Mouse (Mus musculus) cerebellum, adult 2 months (tissue): Measurements from ENCODE around the gene Gng2. TPM values are rescaled to one million over a fixed set of nuclear protein-coding genes. Genes with fewer than 3 reads are reported as not detected.
"Not testable (repeated sequence)": the region's sequence is repeated elsewhere in the genome, so short reads cannot be mapped to it uniquely, and the experiment has no call there.

ENCODE experiments used
- DNase-seq, 2 experiments: peaks; one replicate each; pipeline ENCODE4 v3.0.0; 2021
- H3K27ac ChIP-seq: fragments of 200-500 bp; 2 replicates; pipeline ENCODE4 v1.5.1; 2012; ENCODE audit warnings: low read length, control low read depth, inconsistent platforms; ENCODE audit not compliant: insufficient read depth
- H3K27me3 ChIP-seq: fragments of 200-500 bp; 2 replicates; pipeline ENCODE4 v1.6.1; 2012; ENCODE audit warnings: inconsistent platforms, mild to moderate bottlenecking, low read length, moderate library complexity; ENCODE audit not compliant: control insufficient read depth, insufficient read depth
- H3K4me1 ChIP-seq: fragments of 200-500 bp; 2 replicates; pipeline ENCODE4 v1.6.1; 2011; ENCODE audit warnings: low read length; ENCODE audit not compliant: control insufficient read depth, insufficient read depth
- H3K4me3 ChIP-seq: fragments of 200-500 bp; replicated peaks from 2 replicates; pipeline ENCODE3; 2011; ENCODE audit warnings: mild to moderate bottlenecking, low read depth, low read length, control low read depth; ENCODE audit not compliant: insufficient read depth
- CTCF ChIP-seq: fragments of 200-500 bp; IDR thresholded peaks from 2 replicates; pipeline ENCODE4 v1.5.1; 2011; ENCODE audit warnings: low read depth, mild to moderate bottlenecking, control low read depth, low read length, moderate library complexity, borderline replicate concordance; ENCODE audit not compliant: insufficient read depth
- POLR2A ChIP-seq: fragments of 200-500 bp; IDR thresholded peaks from 2 replicates; pipeline ENCODE4 v1.6.1; 2011; ENCODE audit warnings: low read length, control low read depth, borderline replicate concordance; ENCODE audit not compliant: insufficient read depth
- WGBS: fragments of 180-500 bp; shearing (Covaris S2); methylation state at CpG from one replicate; pipeline ENCODE4 v1.1.7; 2018; 5-methylcytosine and 5-hydroxymethylcytosine counted together
- polyA plus RNA-seq: library from polyadenylated mRNA; depleted of rRNA; stranded (reverse); fragments of >200 nt; gene quantifications from 2 replicates; pipeline ENCODE4 v1.2.3, GENCODE M21; 2012

Gng2 gene
- polyA plus RNA-seq, 1 experiment, result 62.7 TPM

DNA sequence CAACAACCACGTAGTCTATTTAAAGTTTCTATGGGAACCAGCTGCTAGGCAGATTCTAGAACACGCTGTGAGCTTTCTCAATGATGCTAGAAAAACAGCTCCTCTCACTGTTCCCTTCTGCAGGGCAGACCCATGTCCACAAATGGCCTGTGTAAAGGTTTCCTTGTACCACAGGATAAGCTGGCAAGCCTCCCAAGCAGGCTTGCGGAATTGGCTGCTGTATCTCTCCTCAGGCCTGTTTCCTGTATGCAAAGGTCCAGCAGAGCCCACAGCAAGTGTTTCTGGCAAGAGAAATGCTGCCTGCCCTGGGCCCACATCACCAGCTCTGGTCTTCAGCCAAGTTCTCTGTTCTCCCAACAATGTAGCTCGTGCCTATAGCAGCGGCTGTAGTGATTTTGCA is 71.8 kb downstream of the Gng2 start:
- DNase-seq, result peak; percentile 82 to 94
- WGBS, result 7% methylated on average over 5 of the region's 5 CpGs

DNA sequence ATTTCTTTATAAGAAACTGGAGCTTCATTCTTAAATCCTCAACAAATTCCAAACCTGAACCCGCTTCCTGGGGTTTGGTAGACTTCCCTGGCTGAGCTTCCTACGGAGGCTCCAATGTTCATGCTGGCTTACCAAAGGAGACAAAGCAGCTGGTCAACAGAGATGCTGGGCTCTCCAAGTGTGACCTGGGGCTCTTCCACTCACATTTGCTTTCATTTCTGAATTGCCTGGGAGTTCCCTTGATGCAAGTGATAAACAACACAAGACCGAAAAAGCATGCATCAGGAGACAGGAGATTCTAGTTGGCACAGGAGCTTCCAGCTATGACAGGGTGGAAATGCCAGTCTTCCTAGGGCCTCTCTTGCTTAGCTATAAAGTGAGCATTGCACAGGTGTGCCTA is 72.6 kb downstream of the Gng2 start:
- Histone ChIP-seq H3K27ac (peak overlapping the region; percentile 20; the same call in 1 of the 2 replicates), H3K4me3 (no peak overlapping the region), H3K4me1 (peaks cover 14% of the 10 kb centered on the region), H3K27me3 (no peaks in the 10 kb centered on the region)
- no peak for TF ChIP-seq CTCF
- no peak for TF ChIP-seq POLR2A
- peak; percentile 36 to 42 for DNase-seq
- 33% methylated on average over 3 of the region's 3 CpGs for WGBS

More for the DNA sequence above, 71.8 kb downstream of the Gng2 start:
- Histone ChIP-seq H3K4me1 (peaks cover 14% of the 10 kb centered on the region), H3K4me3 (no peak overlapping the region), H3K27ac (no peak overlapping the region), H3K27me3 (no peaks in the 10 kb centered on the region)
- TF ChIP-seq CTCF, result no peak
- TF ChIP-seq POLR2A, result no peak

DNA sequence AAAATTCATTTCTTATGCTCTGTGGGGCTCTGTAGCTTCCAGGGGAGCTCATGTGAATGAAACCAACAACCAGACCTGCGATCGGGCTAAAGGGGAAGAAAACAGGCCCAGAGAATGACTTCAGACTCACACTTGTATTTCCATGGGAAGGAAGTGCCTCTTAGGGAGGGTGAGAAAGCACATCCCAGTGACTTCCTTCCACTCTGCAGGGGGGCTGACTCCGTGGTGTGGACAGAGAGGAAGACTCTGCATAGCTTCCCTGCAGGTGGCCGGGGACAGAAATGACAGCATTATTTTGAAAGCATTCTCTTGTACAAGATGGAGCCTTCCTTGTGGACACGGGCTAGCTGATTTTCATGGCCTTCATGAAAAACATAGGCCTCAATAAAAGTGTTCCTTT is 73.4 kb downstream of the Gng2 start:
- WGBS, result 62% methylated on average over 5 of the region's 5 CpGs
- Histone ChIP-seq H3K27me3 (no peaks in the 10 kb centered on the region), H3K4me3 (no peak overlapping the region), H3K27ac (no peak overlapping the region), H3K4me1 (peaks cover 14% of the 10 kb centered on the region)
- DNase-seq, result peak; percentile 30 to 39
- no peak for TF ChIP-seq POLR2A
- no peak for TF ChIP-seq CTCF

DNA sequence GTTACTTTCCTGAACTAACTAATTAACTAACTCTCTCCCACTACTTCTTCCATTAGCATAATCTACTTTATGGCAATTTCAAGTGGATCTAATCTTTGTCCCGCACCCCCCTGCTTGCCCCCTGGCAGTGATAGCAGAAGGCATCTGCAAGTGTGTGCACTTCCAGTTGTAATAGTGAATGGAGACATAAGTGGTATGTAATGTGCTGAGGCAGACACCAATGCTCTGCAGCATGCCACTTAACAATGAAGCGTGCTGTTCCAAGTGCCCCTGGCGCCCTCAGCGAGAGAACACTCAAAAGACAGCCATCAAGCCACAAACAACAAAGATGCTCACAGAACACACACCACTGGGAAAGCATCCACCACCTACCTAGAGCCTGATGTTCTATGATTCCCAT is 76.9 kb downstream of the Gng2 start:
- H3K27ac ChIP-seq, result no peak overlapping the region
- H3K27me3 ChIP-seq, result no peaks in the 10 kb centered on the region
- no peak for DNase-seq
- 76% methylated on average over 4 of the region's 4 CpGs for WGBS
- no peak for TF ChIP-seq CTCF
- no peak for TF ChIP-seq POLR2A
- H3K4me3 ChIP-seq, result no peak overlapping the region
- H3K4me1 ChIP-seq, result peaks cover 3% of the 10 kb centered on the region

DNA sequence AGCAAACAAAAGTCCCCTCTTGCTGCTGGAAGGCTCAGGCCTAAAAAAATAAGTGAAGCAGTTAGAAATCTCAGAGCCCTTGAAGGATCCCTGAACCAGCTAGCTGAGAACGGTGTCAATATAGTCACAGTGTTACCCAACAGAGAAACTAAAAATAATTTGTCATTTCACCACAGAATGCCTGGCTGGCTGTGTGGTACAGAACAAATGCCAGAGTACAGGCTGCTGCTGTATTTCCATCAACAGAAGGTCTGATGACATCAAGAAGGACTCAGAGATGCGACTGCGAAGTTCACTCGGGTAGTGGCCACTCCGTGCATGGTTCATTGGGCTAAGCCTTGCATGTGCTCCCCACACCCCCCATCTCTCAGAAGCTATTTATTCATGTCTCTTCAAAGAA is 89.9 kb downstream of the Gng2 start:
- WGBS, result 41% methylated on average over 5 of the region's 5 CpGs
- no peak overlapping the region for H3K27ac ChIP-seq
- no peaks in the 10 kb centered on the region for H3K27me3 ChIP-seq

DNA sequence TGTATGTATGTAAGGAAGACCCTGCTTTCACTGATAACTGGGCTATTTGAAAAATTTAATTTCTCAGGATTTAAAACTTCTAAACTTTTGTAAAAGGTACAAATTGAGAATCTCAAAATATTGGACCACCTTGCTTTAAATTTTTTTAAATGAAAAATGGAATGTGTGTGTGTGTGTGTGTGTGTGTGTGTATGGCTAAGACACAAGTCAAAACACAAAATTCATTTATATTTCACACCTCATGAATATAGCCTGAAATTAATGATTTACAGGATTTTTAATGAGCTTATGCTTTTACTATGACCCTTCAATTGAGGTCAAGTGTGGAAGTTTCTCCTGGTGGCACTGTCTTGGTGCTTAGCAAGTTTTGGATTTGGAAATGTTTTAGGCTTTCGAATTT is 93.0 kb downstream of the Gng2 start:
- WGBS, result 94% methylated on average over 1 of the region's 1 CpGs
- H3K27ac ChIP-seq, H3K27me3 ChIP-seq, H3K4me3 ChIP-seq, H3K4me1 ChIP-seq, DNase-seq: not testable (repeated sequence)

More for the DNA sequence above, 89.9 kb downstream of the Gng2 start:
- TF ChIP-seq POLR2A (no peak), CTCF (no peak)
- Histone ChIP-seq H3K4me1 (0 out of 2 replicates have a peak, but pooled peaks cover 3% of the 10 kb centered on the region), H3K4me3 (no peak overlapping the region)
- DNase-seq, result peak in 1 of 2 experiments; percentile 46

DNA sequence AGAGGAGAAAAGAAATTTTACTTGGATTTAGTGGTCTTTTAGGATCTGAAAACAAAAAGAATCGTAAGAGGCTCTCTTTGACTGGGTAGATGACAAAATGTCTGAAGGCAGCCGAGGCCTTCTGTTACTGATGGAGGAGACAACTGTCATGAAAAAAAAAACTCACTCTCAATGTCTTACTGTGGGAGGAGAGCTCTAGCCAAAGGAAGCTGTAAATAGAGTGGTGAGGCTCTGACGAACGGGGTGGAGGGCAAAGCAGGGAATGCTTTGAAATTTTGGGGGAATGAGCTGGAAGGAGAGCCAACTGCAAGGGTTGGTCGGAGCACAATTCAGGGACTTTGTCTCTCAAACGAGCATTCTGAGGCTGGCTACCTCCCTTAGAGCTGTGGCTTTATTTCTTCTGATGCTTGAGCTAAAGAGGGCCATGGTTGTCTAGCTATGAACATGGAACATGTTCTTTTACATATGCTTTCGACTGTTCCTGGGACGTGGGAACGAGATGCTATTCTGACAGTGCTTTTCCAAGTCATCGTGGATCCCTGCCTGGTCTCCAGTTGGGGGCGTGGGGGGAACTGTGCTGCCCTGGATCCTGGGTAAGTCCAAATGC is 103.1 kb downstream of the Gng2 start:
- H3K27me3 ChIP-seq, result no peaks in the 10 kb centered on the region
- no peak for DNase-seq
- 75% methylated on average over 11 of the region's 11 CpGs for WGBS
- no peak overlapping the region for H3K27ac ChIP-seq
- H3K4me1 ChIP-seq, result no peaks in the 10 kb centered on the region
- TF ChIP-seq POLR2A, result no peak
- no peak for TF ChIP-seq CTCF
- H3K4me3 ChIP-seq, result no peak overlapping the region

DNA sequence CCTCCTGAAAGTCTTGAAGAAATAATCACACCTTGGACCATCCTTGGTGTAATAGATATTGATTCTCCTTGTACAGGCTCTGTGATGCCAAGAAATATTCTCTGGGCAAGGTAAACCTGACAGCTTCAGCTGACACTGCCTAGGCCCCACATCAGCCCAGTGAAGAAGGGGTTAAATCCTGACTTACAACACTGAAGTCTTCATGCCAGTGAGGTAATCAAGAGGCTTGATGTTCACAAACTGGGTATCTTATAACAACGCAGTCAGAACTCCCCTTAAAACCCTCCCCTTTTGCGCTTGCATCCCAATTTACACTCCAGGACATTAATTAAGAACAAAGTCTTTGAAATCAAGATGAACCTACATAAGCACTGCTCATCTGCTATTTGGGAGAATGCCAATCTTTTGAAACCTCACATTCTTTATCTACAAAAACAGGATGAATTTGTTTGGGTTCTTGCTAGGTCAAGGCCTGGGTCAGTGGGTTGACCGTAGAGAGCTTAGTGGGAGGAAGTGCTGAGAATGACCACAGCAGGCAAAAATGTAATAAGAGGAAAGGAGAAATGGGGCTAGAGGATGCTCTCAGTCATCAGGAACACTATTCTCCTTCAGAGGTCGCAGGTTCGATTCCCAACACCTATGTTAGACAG is 110.0 kb downstream of the Gng2 start:
- no peak for DNase-seq
- H3K4me3 ChIP-seq, result no peak overlapping the region
- 88% methylated on average over 5 of the region's 5 CpGs for WGBS
- no peaks in the 10 kb centered on the region for H3K27me3 ChIP-seq
- no peak for TF ChIP-seq POLR2A
- no peak overlapping the region for H3K27ac ChIP-seq
- H3K4me1 ChIP-seq, result peaks cover 2% of the 10 kb centered on the region; the same call in 1 of the 2 replicates

DNA sequence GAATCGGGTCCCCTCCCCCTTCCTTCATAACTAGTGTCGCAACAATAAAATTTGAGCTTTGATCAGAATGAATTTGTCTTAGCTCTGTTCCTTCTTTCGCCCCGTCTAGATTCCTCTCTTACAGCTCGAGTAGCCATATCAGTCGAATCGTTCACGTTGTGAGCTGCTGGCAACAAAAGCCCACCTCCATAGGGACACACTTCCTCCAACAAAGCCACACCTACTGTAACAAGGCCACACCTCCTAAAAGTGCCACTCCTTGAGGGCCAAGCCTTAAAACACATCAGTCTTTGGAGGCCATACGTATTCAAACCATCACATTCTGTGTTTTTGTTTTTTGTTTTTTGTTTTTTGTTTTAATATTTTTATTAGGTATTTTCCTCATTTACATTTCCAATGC is 112.3 kb downstream of the Gng2 start:
- H3K27ac ChIP-seq, H3K4me1 ChIP-seq, DNase-seq, H3K4me3 ChIP-seq, H3K27me3 ChIP-seq: not testable (repeated sequence)
- WGBS, result 88% methylated on average over 9 of the region's 9 CpGs
